In the genomic region with DNA sequence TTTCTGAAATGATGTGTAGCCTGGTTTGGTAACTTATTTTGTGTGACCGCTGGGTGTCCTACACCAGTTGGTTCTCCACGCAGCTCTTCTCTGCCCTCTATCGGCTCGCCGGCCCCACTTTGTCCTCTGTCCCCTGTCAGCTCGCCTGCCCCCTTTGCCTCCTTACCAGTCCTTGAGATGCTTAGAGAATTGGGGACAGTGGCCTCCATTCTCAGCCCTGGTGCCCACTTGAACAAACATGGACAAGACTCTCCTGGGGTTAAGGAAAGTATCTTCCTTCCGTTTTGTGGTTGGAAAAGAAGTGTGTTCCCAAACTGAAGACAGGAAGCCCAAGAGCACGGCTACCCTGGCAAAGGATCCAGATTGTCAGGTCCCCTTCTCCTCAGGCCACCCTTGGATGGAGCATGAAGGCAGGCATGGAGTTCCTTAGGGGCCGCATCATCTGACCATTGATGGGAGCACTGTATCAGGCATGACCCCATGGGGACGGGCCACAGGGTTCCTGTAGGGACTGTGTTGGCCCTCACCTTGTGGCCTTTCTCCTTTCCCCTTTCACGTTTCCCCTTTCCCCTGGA, we compare ENCODE assay signal across 11 mouse cellular contexts.
"Had no signal": no experiment of that assay in that cellular context is flagged by ENCODE, and none has a peak within 500 bp of the region (broad histone marks: within the 10 kb centered on the region; RNA-seq: fewer than 3 reads in every experiment).

No protein-coding gene starts in this region.

- H3K9ac ChIP-seq: limb, embryonic 13.5 days; liver, embryonic 14.5 days; lung, embryonic 14.5 days; midbrain, embryonic 12.5 days; neural tube, embryonic 13.5 days had no signal

- H3K27ac ChIP-seq: limb, embryonic 13.5 days; liver, embryonic 14.5 days; midbrain, embryonic 12.5 days; neural tube, embryonic 13.5 days had no signal

- H3K4me3 ChIP-seq: limb, embryonic 13.5 days; midbrain, embryonic 12.5 days; neural tube, embryonic 13.5 days had no signal

- DNase-seq: lung, embryonic 14.5 days; lung, postnatal 14 days; right cerebral cortex, postnatal 4 days; spleen, adult 18-20 months; thymus, adult 2 months; thymus, postnatal 25 days had no signal

- ATAC-seq: midbrain, embryonic 16.5 days had no signal

- H3K4me2 ChIP-seq: limb, embryonic 13.5 days; lung, embryonic 14.5 days; midbrain, embryonic 12.5 days; neural tube, embryonic 13.5 days had no signal

- H3K9me3 ChIP-seq: limb, embryonic 13.5 days; midbrain, embryonic 12.5 days; neural tube, embryonic 13.5 days had no signal

- H3K27me3 ChIP-seq: limb, embryonic 13.5 days; midbrain, embryonic 12.5 days; neural tube, embryonic 13.5 days had no signal

- H3K4me1 ChIP-seq: midbrain, embryonic 12.5 days had no signal
